ENCODE assay signal across 13 mouse cellular contexts in the genomic region with DNA sequence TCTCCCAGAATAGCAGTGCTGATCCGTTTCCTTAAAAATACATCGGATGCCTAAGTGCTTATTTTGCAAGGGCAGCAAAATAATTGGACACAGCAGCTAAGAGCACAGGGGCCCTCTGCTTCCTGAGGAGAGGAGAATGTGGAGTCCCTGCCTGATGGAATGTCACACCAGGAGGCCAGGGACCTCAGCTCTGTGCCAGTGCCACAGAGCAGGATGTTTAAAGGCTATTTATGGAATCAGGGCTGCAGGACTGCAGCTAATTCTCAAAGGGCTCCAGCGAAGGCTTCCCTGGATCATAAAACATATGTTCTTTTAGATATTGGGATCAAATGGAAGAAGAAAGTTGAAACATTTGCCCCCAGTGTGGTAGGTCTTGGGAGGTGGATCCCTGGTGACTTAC.
DNase-seq lines count a peak whose midpoint lies in the region; ATAC-seq lines count a peak whose summit lies in the region.
"Had no signal": no experiment of that assay in that cellular context is flagged by ENCODE, and none has a peak within 500 bp of the region (broad histone marks: within the 10 kb centered on the region; RNA-seq: fewer than 3 reads in every experiment).

No protein-coding gene starts in this region.

- peaks cover 20% of the 10 kb centered on the region for H3K4me1 ChIP-seq in neural tube, embryonic 13.5 days (replicated peaks)
- H3K4me1 ChIP-seq in heart, embryonic 14.5 days (ENCODE audit: control insufficient read depth in 2 of 2, insufficient read depth in 2 of 2, low read length in 2 of 2), result peaks cover 10 to 13% of the 10 kb centered on the region in 2 experiments; a peak in 3 of 4 replicates
- no peaks in the 10 kb centered on the region for H3K4me1 ChIP-seq in forebrain, embryonic 12.5 days

- no peaks in the 10 kb centered on the region for H3K9me3 ChIP-seq in neural tube, embryonic 13.5 days
- H3K9me3 ChIP-seq in heart, embryonic 14.5 days (ENCODE audit: control insufficient read depth, low read length), result no peaks in the 10 kb centered on the region
- H3K9me3 ChIP-seq in forebrain, embryonic 12.5 days, result no peaks in the 10 kb centered on the region
- H3K9me3 ChIP-seq: midbrain, embryonic 13.5 days; neural tube, embryonic 15.5 days had no signal

- H3K27me3 ChIP-seq in neural tube, embryonic 13.5 days, result no peaks in the 10 kb centered on the region
- H3K27me3 ChIP-seq in heart, embryonic 14.5 days (ENCODE audit: control insufficient read depth, insufficient read depth, low read length), result no peaks in the 10 kb centered on the region
- H3K27me3 ChIP-seq in forebrain, embryonic 12.5 days, result no peaks in the 10 kb centered on the region
- H3K27me3 ChIP-seq: midbrain, embryonic 13.5 days; neural tube, embryonic 15.5 days had no signal

- no peak overlapping the region for H3K4me3 ChIP-seq in neural tube, embryonic 13.5 days
- no peak overlapping the region for H3K4me3 ChIP-seq in heart, embryonic 14.5 days (ENCODE audit: control insufficient read depth in 1 of 2, insufficient read depth in 1 of 2, low read depth in 1 of 2, low read length in 2 of 2)
- H3K4me3 ChIP-seq in forebrain, embryonic 12.5 days (replicated peaks), result no peak overlapping the region
- H3K4me3 ChIP-seq: midbrain, embryonic 13.5 days; neural tube, embryonic 15.5 days had no signal

- no peak overlapping the region for H3K4me2 ChIP-seq in neural tube, embryonic 13.5 days
- peak overlapping the region; percentile 39 for H3K4me2 ChIP-seq in heart, embryonic 14.5 days (ENCODE audit: low read length)
- H3K4me2 ChIP-seq in forebrain, embryonic 12.5 days, result no peak overlapping the region
- H3K4me2 ChIP-seq: midbrain, embryonic 13.5 days; neural tube, embryonic 15.5 days had no signal

- H3K9ac ChIP-seq in neural tube, embryonic 13.5 days, result no peak overlapping the region
- peak overlapping the region; percentile 56; the same call in 1 of the 2 replicates for H3K9ac ChIP-seq in heart, embryonic 14.5 days (ENCODE audit: low read length)
- no peak overlapping the region for H3K9ac ChIP-seq in forebrain, embryonic 12.5 days
- H3K9ac ChIP-seq: midbrain, embryonic 13.5 days; neural tube, embryonic 15.5 days had no signal

- whole genome bisulfite sequencing in neural tube, embryonic 13.5 days, result 56% methylated on average over 3 of the region's 3 CpGs
- 7% methylated on average over 3 of the region's 3 CpGs for WGBS in heart, embryonic 14.5 days
- 55% methylated on average over 3 of the region's 3 CpGs for WGBS in forebrain, embryonic 12.5 days

- no peaks in the 10 kb centered on the region for H3K36me3 ChIP-seq in neural tube, embryonic 13.5 days
- no peaks in the 10 kb centered on the region for H3K36me3 ChIP-seq in heart, embryonic 14.5 days (ENCODE audit: control insufficient read depth, insufficient read depth, low read length)
- H3K36me3 ChIP-seq in forebrain, embryonic 12.5 days (replicated peaks), result no peaks in the 10 kb centered on the region
- H3K36me3 ChIP-seq: midbrain, embryonic 13.5 days; neural tube, embryonic 15.5 days had no signal

- peak overlapping the region; percentile 52; the same call in 1 of the 2 replicates for H3K27ac ChIP-seq in neural tube, embryonic 13.5 days (replicated peaks)
- peak overlapping the region; percentile 94 to 97 for H3K27ac ChIP-seq in heart, embryonic 14.5 days (replicated peaks in 1 of 2; ENCODE audit: control insufficient read depth in 1 of 2, insufficient read depth in 1 of 2, low read depth in 2 of 2, low read length in 2 of 2)
- H3K27ac ChIP-seq in forebrain, embryonic 12.5 days, result no peak overlapping the region
- H3K27ac ChIP-seq: midbrain, embryonic 13.5 days; neural tube, embryonic 15.5 days had no signal

- peak; percentile 47; the same call in 1 of the 2 replicates for ATAC-seq in frontal cortex, adult (ENCODE audit: low TSS enrichment)
- ATAC-seq in neural tube, embryonic 13.5 days (ENCODE audit: low read depth), result no peak
- peak; percentile 93 for ATAC-seq in heart, embryonic 14.5 days (ENCODE audit: insufficient number of reproducible peaks, insufficient read depth, low FRiP score, low read depth)
- ATAC-seq in forebrain, embryonic 12.5 days (ENCODE audit: low FRiP score), result no peak
- ATAC-seq: intestine, embryonic 16.5 days; midbrain, embryonic 13.5 days had no signal

- no peak for DNase-seq in frontal cortex, adult 2 months (ENCODE audit: extremely low spot score in 1 of 2, low spot score in 1 of 2)
- DNase-seq in neural tube, embryonic 10.5 days (ENCODE audit: extremely low spot score, low spot score), result no peak
- no peak for DNase-seq in adrenal gland, adult 8-10 months
- DNase-seq in gastrocnemius, postnatal 10 days, result no peak
- DNase-seq: gastrocnemius, postnatal 36 days; spleen, adult 18-20 months had no signal

Comparison
In these comparisons a context has a peak if more than half of its experiments do, and no peak if none do; other contexts are left out.
1. ATAC-seq: peak in frontal cortex, adult (single experiment) and heart, embryonic 14.5 days (single experiment); none in neural tube, embryonic 13.5 days (single experiment) and forebrain, embryonic 12.5 days (single experiment).